Comparison of ENCODE assay signal across 22 mouse cellular contexts in the genomic region with DNA sequence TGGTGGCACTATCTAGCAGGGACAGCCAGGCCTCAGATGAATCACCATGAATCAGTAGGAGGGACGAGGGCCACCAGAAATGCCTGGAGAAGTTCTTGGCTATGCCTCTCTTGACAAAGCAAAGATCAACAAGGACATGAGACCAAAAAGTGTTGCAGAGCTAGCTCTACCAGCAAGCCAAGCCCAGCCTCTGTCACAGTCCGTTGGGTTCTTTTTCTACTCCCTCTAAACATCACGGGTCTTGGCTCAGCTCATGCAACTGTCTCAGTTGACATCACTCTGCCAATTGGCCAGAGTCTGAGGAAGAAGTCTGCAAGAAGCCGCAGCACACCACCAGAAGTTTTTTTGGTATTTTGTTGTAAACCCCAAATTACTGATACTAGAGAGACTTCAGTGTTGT. TPM values are rescaled to one million over a fixed set of nuclear protein-coding genes. Genes with fewer than 3 reads are reported as not detected.
A peak's percentile ranks its signal among the peaks of the same experiment; 100 is the strongest.
DNase-seq lines count a peak whose midpoint lies in the region; ATAC-seq and TF ChIP-seq lines count a peak whose summit lies in the region.
"Had no signal": no experiment of that assay in that cellular context is flagged by ENCODE, and none has a peak within 500 bp of the region (broad histone marks: within the 10 kb centered on the region; RNA-seq: fewer than 3 reads in every experiment).

No protein-coding gene starts in this region.

- no peak overlapping the region for H3K9ac ChIP-seq in lung, postnatal 0 days (replicated peaks; ENCODE audit: low read depth)
- H3K9ac ChIP-seq: embryonic facial prominence, embryonic 15.5 days; forebrain, embryonic 12.5 days; limb, embryonic 15.5 days; stomach, embryonic 15.5 days had no signal

- no peak overlapping the region for H3K4me2 ChIP-seq in lung, postnatal 0 days (replicated peaks; ENCODE audit: low read depth, low read length)
- H3K4me2 ChIP-seq: embryonic facial prominence, embryonic 15.5 days; forebrain, embryonic 12.5 days; limb, embryonic 15.5 days; stomach, embryonic 15.5 days had no signal

- H3K27ac ChIP-seq in lung, postnatal 0 days (ENCODE audit: low read length), result no peak overlapping the region
- H3K27ac ChIP-seq: embryonic facial prominence, embryonic 15.5 days; forebrain, embryonic 12.5 days; heart, embryonic 10.5 days; limb, embryonic 15.5 days; stomach, embryonic 15.5 days had no signal

- H3K4me3 ChIP-seq in lung, postnatal 0 days (ENCODE audit: low read depth, low read length), result no peak overlapping the region
- H3K4me3 ChIP-seq: embryonic facial prominence, embryonic 15.5 days; forebrain, embryonic 12.5 days; heart, embryonic 10.5 days; limb, embryonic 15.5 days; stomach, embryonic 15.5 days had no signal

- no peaks in the 10 kb centered on the region for H3K27me3 ChIP-seq in lung, postnatal 0 days (replicated peaks; ENCODE audit: insufficient read depth, low read length)
- H3K27me3 ChIP-seq: embryonic facial prominence, embryonic 15.5 days; forebrain, embryonic 12.5 days; limb, embryonic 15.5 days; stomach, embryonic 15.5 days had no signal

- no peak for TF ChIP-seq EP300 in lung, postnatal 0 days (IDR thresholded peaks at IDR 0.05)

- DNase-seq in adrenal gland, postnatal 36 days, result peak; percentile 28 to 33
- no peak for DNase-seq in adrenal gland, postnatal 14 days
- peak; percentile 14 for DNase-seq in lung, postnatal 14 days
- no peak for DNase-seq in lung, postnatal 0 days (ENCODE audit: low spot score)
- peak; percentile 90 for DNase-seq in kidney, adult 9 months
- DNase-seq in kidney, postnatal 36 days, result peak; percentile 78 to 89
- DNase-seq in urinary bladder, adult 2 months (ENCODE audit: low spot score), result no peak
- DNase-seq in thymus, postnatal 4 days, result no peak
- DNase-seq: cerebellum, postnatal 10 days; lung, adult 18-20 months; midbrain, embryonic 14.5 days; right cerebral cortex, adult 18-20 months had no signal

- WGBS in lung, postnatal 0 days, result 62% methylated on average over 4 of the region's 4 CpGs

- no peak for TF ChIP-seq CTCF in lung, postnatal 0 days (IDR thresholded peaks at IDR 0.05)

- no peaks in the 10 kb centered on the region for H3K4me1 ChIP-seq in lung, postnatal 0 days (ENCODE audit: insufficient read depth, low read depth, low read length)
- H3K4me1 ChIP-seq: embryonic facial prominence, embryonic 15.5 days; forebrain, embryonic 12.5 days; heart, embryonic 10.5 days; limb, embryonic 15.5 days; stomach, embryonic 15.5 days had no signal

- no peaks in the 10 kb centered on the region for H3K9me3 ChIP-seq in lung, postnatal 0 days (ENCODE audit: low read length)
- H3K9me3 ChIP-seq: embryonic facial prominence, embryonic 15.5 days; forebrain, embryonic 12.5 days; heart, embryonic 10.5 days; limb, embryonic 15.5 days; stomach, embryonic 15.5 days had no signal

- H3K36me3 ChIP-seq in lung, postnatal 0 days (ENCODE audit: insufficient read depth, low read length), result no peaks in the 10 kb centered on the region
- H3K36me3 ChIP-seq: embryonic facial prominence, embryonic 15.5 days; forebrain, embryonic 12.5 days; heart, embryonic 10.5 days; limb, embryonic 15.5 days; stomach, embryonic 15.5 days had no signal

- no peak for ATAC-seq in lung, postnatal 0 days
- ATAC-seq: hindbrain, embryonic 16.5 days; intestine, postnatal 0 days had no signal

RNA-seq across cellular contexts. Expression of a gene that starts 4.6 kb away (rescaled TPM):
- not detected for total RNA-seq in adrenal gland, postnatal 36 days (2021)
- total RNA-seq in adrenal gland, postnatal 14 days (2021), result 1.3 and 7.7 TPM in 2 replicates
- 3.0 and 3.4 TPM in 2 replicates for polyA plus RNA-seq in lung, postnatal 0 days (2015; fragmentation: Nextera tagmentation; extraction: Ambion mirVana)
- 0.03 and 0.07 TPM in 2 replicates for polyA plus RNA-seq in urinary bladder, adult 2 months (2012; rRNA removed)
- total RNA-seq: heart, postnatal 14 days; layer of hippocampus, postnatal 14 days; left cerebral cortex, postnatal 25 days had no signal
- polyA plus RNA-seq: embryonic facial prominence, embryonic 15.5 days; forebrain, embryonic 12.5 days; hindbrain, embryonic 16.5 days; limb, embryonic 15.5 days; midbrain, embryonic 14.5 days had no signal

RNA-seq across cellular contexts. Expression of a gene that starts 19.4 kb away (rescaled TPM):
- total RNA-seq in adrenal gland, postnatal 36 days (2021), result not detected
- total RNA-seq in adrenal gland, postnatal 14 days (2021), result not detected in 2 replicates
- polyA plus RNA-seq in lung, postnatal 0 days (2015; fragmentation: Nextera tagmentation; extraction: Ambion mirVana), result 11.9 and 14.6 TPM in 2 replicates
- polyA plus RNA-seq in urinary bladder, adult 2 months (2012; rRNA removed), result 0.13 and 0.18 TPM in 2 replicates
- total RNA-seq: heart, postnatal 14 days; layer of hippocampus, postnatal 14 days; left cerebral cortex, postnatal 25 days had no signal
- polyA plus RNA-seq: forebrain, embryonic 12.5 days; hindbrain, embryonic 16.5 days; midbrain, embryonic 14.5 days had no signal

RNA-seq across cellular contexts. Expression of a gene that starts 21.4 kb away (rescaled TPM):
- total RNA-seq in adrenal gland, postnatal 36 days (2021), result 10 to 100 TPM; 32.8 to 56.4 TPM
- total RNA-seq in adrenal gland, postnatal 14 days (2021), result 58.5 and 61.2 TPM in 2 replicates
- 49.3 and 50.2 TPM in 2 replicates for polyA plus RNA-seq in lung, postnatal 0 days (2015; fragmentation: Nextera tagmentation; extraction: Ambion mirVana)
- polyA plus RNA-seq in urinary bladder, adult 2 months (2012; rRNA removed), result 87.4 and 114 TPM in 2 replicates

Comparison
In these comparisons a context has a peak if more than half of its experiments do, and no peak if none do; other contexts are left out.
1. DNase-seq: peak in adrenal gland, postnatal 36 days (2 of 2), lung, postnatal 14 days (single experiment), kidney, adult 9 months (single experiment) and kidney, postnatal 36 days (2 of 2); none in adrenal gland, postnatal 14 days (single experiment), lung, postnatal 0 days (single experiment), urinary bladder, adult 2 months (single experiment) and thymus, postnatal 4 days (single experiment).